In the genomic region with DNA sequence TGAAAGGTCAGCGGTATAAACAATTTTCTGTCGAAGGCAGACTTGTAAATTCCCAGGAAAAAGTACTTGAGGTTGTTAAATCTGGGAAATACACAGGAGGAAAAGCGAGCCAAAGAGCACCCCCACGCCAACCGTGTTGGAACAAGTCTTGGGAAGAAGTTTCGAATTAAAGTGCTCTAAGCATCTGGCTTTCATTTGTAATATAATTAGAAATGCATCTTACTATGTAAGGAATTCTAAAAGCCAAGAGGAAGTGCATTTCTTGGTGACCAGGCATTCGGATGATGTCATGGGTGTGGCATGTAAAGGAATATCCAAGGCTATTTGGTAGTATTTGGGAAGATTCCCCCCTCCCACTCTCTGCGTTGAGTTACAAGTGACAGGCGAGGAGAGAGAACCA, we compare ENCODE assay signal across 19 mouse cellular contexts. TPM values are rescaled to one million over a fixed set of nuclear protein-coding genes. Genes with fewer than 3 reads are reported as not detected.
A peak's percentile ranks its signal among the peaks of the same experiment; 100 is the strongest.
DNase-seq lines count a peak whose midpoint lies in the region; ATAC-seq lines count a peak whose summit lies in the region.
"Had no signal": no experiment of that assay in that cellular context is flagged by ENCODE, and none has a peak within 500 bp of the region (broad histone marks: within the 10 kb centered on the region; RNA-seq: fewer than 3 reads in every experiment).

No protein-coding gene starts in this region.

- H3K9me3 ChIP-seq in embryonic facial prominence, embryonic 13.5 days: 0 out of 2 replicates have a peak, but pooled peaks cover 2% of the 10 kb centered on the region
- H3K9me3 ChIP-seq in limb, embryonic 13.5 days: peaks cover 6% of the 10 kb centered on the region; the same call in 1 of the 2 replicates
- H3K9me3 ChIP-seq: kidney, embryonic 15.5 days; midbrain, embryonic 10.5 days had no signal

- no peaks in the 10 kb centered on the region for H3K36me3 ChIP-seq in embryonic facial prominence, embryonic 13.5 days
- no peaks in the 10 kb centered on the region for H3K36me3 ChIP-seq in limb, embryonic 13.5 days
- H3K36me3 ChIP-seq: kidney, embryonic 15.5 days; midbrain, embryonic 10.5 days had no signal

- DNase-seq in embryo, embryonic 11 days: peak; percentile 45
- no peak for DNase-seq in embryo, embryonic 9.5 days (ENCODE audit: extremely low spot score)
- peak; percentile 82 for DNase-seq in NIH3T3 (ENCODE audit: low read depth)
- DNase-seq in thymus, postnatal 4 days: no peak
- no peak for DNase-seq in kidney, postnatal 10 days
- DNase-seq in adrenal gland, adult 2 months: no peak
- DNase-seq: cerebellum, adult 11-12 months; gastrocnemius, postnatal 14 days; heart, postnatal 10 days; liver, postnatal 0 days; lung, postnatal 36 days; right cerebral cortex, postnatal 25 days had no signal

- 21% methylated on average over 9 of the region's 9 CpGs for WGBS in embryonic facial prominence, embryonic 13.5 days
- WGBS in limb, embryonic 13.5 days: 29% methylated on average over 9 of the region's 9 CpGs

- no peak overlapping the region for H3K9ac ChIP-seq in embryonic facial prominence, embryonic 13.5 days
- H3K9ac ChIP-seq in limb, embryonic 13.5 days: no peak overlapping the region
- H3K9ac ChIP-seq: hindbrain, embryonic 14.5 days; kidney, embryonic 15.5 days; liver, postnatal 0 days had no signal

- H3K27ac ChIP-seq in embryonic facial prominence, embryonic 13.5 days: peak overlapping the region; percentile 64
- H3K27ac ChIP-seq in limb, embryonic 13.5 days: peak overlapping the region; percentile 75; the same call in 1 of the 2 replicates
- H3K27ac ChIP-seq: hindbrain, embryonic 14.5 days; kidney, embryonic 15.5 days; midbrain, embryonic 10.5 days; stomach, postnatal 0 days had no signal

- peaks cover 29% of the 10 kb centered on the region for H3K4me1 ChIP-seq in embryonic facial prominence, embryonic 13.5 days
- H3K4me1 ChIP-seq in limb, embryonic 13.5 days: peaks cover 18% of the 10 kb centered on the region

- H3K4me3 ChIP-seq in embryonic facial prominence, embryonic 13.5 days: no peak overlapping the region
- no peak overlapping the region for H3K4me3 ChIP-seq in limb, embryonic 13.5 days
- H3K4me3 ChIP-seq: kidney, embryonic 15.5 days; midbrain, embryonic 10.5 days had no signal

- peak overlapping the region; percentile 32; the same call in 1 of the 2 replicates for H3K4me2 ChIP-seq in embryonic facial prominence, embryonic 13.5 days
- H3K4me2 ChIP-seq in limb, embryonic 13.5 days (replicated peaks): no peak overlapping the region; the same call in 1 of the 2 replicates
- H3K4me2 ChIP-seq: hindbrain, embryonic 14.5 days; kidney, embryonic 15.5 days had no signal

- no peak for ATAC-seq in embryonic facial prominence, embryonic 13.5 days (ENCODE audit: insufficient number of reproducible peaks, insufficient read depth, low FRiP score, low TSS enrichment, low read depth)
- ATAC-seq in limb, embryonic 13.5 days (ENCODE audit: low FRiP score, low read depth): peak; percentile 66; the same call in 1 of the 2 replicates
- ATAC-seq: intestine, embryonic 16.5 days; liver, postnatal 0 days had no signal

- H3K27me3 ChIP-seq in embryonic facial prominence, embryonic 13.5 days: no peaks in the 10 kb centered on the region
- H3K27me3 ChIP-seq in limb, embryonic 13.5 days: no peaks in the 10 kb centered on the region
- H3K27me3 ChIP-seq: kidney, embryonic 15.5 days had no signal

RNA-seq across cellular contexts. Expression of gene Flt1, which starts 52.7 kb away (rescaled TPM):
- 8.8 and 10.0 TPM in 2 replicates for polyA plus RNA-seq in embryonic facial prominence, embryonic 13.5 days (2015; fragmentation: Nextera tagmentation; extraction: Ambion mirVana)
- polyA plus RNA-seq in limb, embryonic 13.5 days (2015; fragmentation: Nextera tagmentation; extraction: Ambion mirVana): 9.5 and 9.6 TPM in 2 replicates
- 10 to 100 TPM; 52.1 to 76.3 TPM for total RNA-seq in adrenal gland, adult 2 months (2021)
- polyA plus RNA-seq in adrenal gland, adult 2 months (2012; rRNA removed): 7.7 and 8.9 TPM in 2 replicates

Comparison
In these comparisons a context has a peak if more than half of its experiments do, and no peak if none do; other contexts are left out.
1. DNase-seq: peak in embryo, embryonic 11 days (single experiment) and NIH3T3 (single experiment); none in embryo, embryonic 9.5 days (single experiment), thymus, postnatal 4 days (single experiment), kidney, postnatal 10 days (single experiment) and adrenal gland, adult 2 months (single experiment).